Mouse (Mus musculus) heart, adult 2 months (tissue): Measurements from ENCODE around the gene Zfp169.

Experiments used
- CTCF ChIP-seq: fragments of 200-600 bp; IDR thresholded peaks from 2 replicates; pipeline ENCODE4 v1.8.1; 2022; ENCODE audit warnings: antibody characterized with exemption, mild to moderate bottlenecking, moderate library complexity
- EP300 ChIP-seq: fragments of 200-500 bp; IDR thresholded peaks from 2 replicates; pipeline ENCODE4 v1.6.1; 2011; ENCODE audit warnings: low read depth, low read length, control low read depth; ENCODE audit not compliant: insufficient read depth
- POLR2A ChIP-seq: fragments of 200-500 bp; IDR thresholded peaks from 2 replicates; pipeline ENCODE4 v1.6.1; 2011; ENCODE audit warnings: mild to moderate bottlenecking, low read depth, low read length, control low read depth; ENCODE audit not compliant: insufficient read depth

DNA sequence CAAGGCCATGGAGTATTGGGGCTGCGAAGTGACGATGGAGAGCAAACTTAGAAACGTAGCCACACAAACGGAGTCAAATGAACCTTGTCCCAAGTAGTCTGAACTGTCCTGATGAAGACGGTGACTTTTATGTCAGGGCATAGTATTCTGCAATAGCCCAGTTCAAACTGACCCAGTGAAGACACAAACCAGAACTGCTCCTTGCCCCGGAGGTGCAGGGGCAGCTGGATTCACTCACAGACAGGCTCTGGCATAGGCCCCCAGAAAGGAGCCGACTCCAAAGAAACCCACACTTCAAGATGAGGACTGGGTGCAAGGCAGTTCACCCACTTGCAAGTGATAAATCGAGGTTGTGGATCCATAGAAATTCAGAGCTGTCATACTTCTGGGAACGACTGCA is 4.6 kb downstream of the Zfp169 start:
- TF ChIP-seq CTCF (no peak), POLR2A (no peak), EP300 (no peak)
